Mouse (Mus musculus) lung, embryonic 14.5 days (tissue): ENCODE data around the gene Sppl2b. TPM values are rescaled to one million over a fixed set of nuclear protein-coding genes. Genes with fewer than 3 reads are reported as not detected.

Experiments used
- ATAC-seq: fragments of 200-750 bp; cut with Nextera tagmentation; 2 replicates; pipeline ENCODE4 v1.8.0; 2017; ENCODE audit warnings: mild to moderate bottlenecking, moderate TSS enrichment, moderate library complexity; ENCODE audit not compliant: insufficient read depth
- DNase-seq: peaks from one replicate; pipeline ENCODE4 v3.0.0-alpha.2; 2015
- H3K27ac ChIP-seq: fragments of 300-500 bp; sonication (generic); 2 replicates; pipeline ENCODE4 v1.5.1; 2014; ENCODE audit warnings: low read depth, mild to moderate bottlenecking, moderate library complexity
- H3K27me3 ChIP-seq: fragments of 300-500 bp; sonication (generic); 2 replicates; pipeline ENCODE4 v1.6.1; 2014; ENCODE audit warnings: low read length, control low read depth; ENCODE audit not compliant: insufficient read depth
- H3K36me3 ChIP-seq: fragments of 300-500 bp; sonication (generic); 2 replicates; pipeline ENCODE4 v1.6.1; 2014; ENCODE audit warnings: control low read depth; ENCODE audit not compliant: insufficient read depth
- H3K4me1 ChIP-seq: fragments of 300-500 bp; sonication (generic); 2 replicates; pipeline ENCODE4 v1.6.1; 2014; ENCODE audit warnings: antibody characterized with exemption, control low read depth; ENCODE audit not compliant: insufficient read depth
- H3K4me2 ChIP-seq: fragments of 300-500 bp; sonication (generic); 2 replicates; pipeline ENCODE4 v1.6.1; 2014; ENCODE audit warnings: mild to moderate bottlenecking
- H3K4me3 ChIP-seq: fragments of 300-500 bp; sonication (generic); 2 replicates; pipeline ENCODE4 v1.5.1; 2014; ENCODE audit warnings: low read depth, low read length
- H3K9ac ChIP-seq: fragments of 300-500 bp; sonication (generic); 2 replicates; pipeline ENCODE4 v1.6.1; 2014
- H3K9me3 ChIP-seq: fragments of 300-500 bp; sonication (generic); 2 replicates; pipeline ENCODE4 v1.6.1; 2016; ENCODE audit warnings: low read depth, low read length, control low read depth
- CTCF ChIP-seq: IDR thresholded peaks from 2 replicates; pipeline ENCODE4 v1.5.1; 2016; ENCODE audit warnings: antibody characterized with exemption, low read depth
- WGBS: fragments of 180-500 bp; shearing (Covaris S2); extraction: QIAGEN DNeasy Blood & Tissue Kit; methylation state at CpG from one replicate; pipeline ENCODE4 v1.1.7; 2014; 5-methylcytosine and 5-hydroxymethylcytosine counted together
- polyA plus RNA-seq: library from polyadenylated mRNA; unstranded; fragments of >200 nt; fragmentation: Nextera tagmentation; extraction: Ambion mirVana; gene quantifications from 2 replicates; pipeline ENCODE4 v1.2.1, GENCODE M21; 2014

The Sppl2b gene
- 32.3 and 38.7 TPM in 2 replicates for polyA plus RNA-seq

- Histone ChIP-seq H3K27me3 (no peaks in the 10 kb centered on the region), H3K4me2 (peak within 1 kb of the TSS; percentile 99), H3K9me3 (no peaks in the 10 kb centered on the region), H3K36me3 (peaks cover 23% of the 10 kb centered on the region), H3K27ac (no peak within 1 kb of the TSS), H3K4me1 (peaks cover 4% of the 10 kb centered on the region; the same call in 1 of the 2 replicates), H3K4me3 (peak within 1 kb of the TSS; percentile 81), H3K9ac (peak within 1 kb of the TSS; percentile 85)
- peak; percentile 99 for DNase-seq
- no peak for TF ChIP-seq CTCF
- under 1% methylated on average over 80 of the region's 81 CpGs for whole genome bisulfite sequencing
- ATAC-seq = peak; percentile 81
These were observed at the start of gene Sppl2b, which contains the start of gene Lsm7 for GRCm38 (mm10) chr10:80854913-80855748. Sppl2b (plus strand) TSS chr10:80855275. Lsm7 (minus strand) TSS chr10:80855209.

DNA sequence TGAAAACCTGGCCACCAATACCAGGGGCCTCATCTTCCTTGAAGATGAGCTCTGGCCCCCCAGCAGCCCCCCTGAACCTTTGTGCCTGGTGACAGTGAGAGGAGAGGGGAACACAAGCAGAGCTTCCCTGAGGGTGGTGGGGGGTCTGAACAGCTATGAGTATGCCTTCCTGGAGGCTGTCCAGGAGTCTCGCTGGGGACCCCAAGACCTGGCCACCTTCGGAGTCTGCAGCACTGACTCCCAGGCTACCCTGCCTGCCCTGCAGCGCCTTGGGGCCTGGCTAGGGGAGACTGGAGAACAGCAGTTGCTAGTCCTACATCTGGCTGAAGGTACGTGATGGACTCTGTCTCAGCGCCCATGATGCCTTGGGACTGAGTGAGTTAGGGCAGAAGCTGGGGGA is 49.8 kb upstream of the Sppl2b start:
- Histone ChIP-seq H3K9ac (no peak overlapping the region), H3K9me3 (no peaks in the 10 kb centered on the region), H3K27me3 (peaks cover 10% of the 10 kb centered on the region), H3K4me1 (peaks cover 19% of the 10 kb centered on the region), H3K36me3 (peaks cover 49% of the 10 kb centered on the region), H3K4me2 (no peak overlapping the region), H3K4me3 (no peak overlapping the region), H3K27ac (no peak overlapping the region)
- TF ChIP-seq CTCF = no peak
- WGBS = 81% methylated on average over 5 of the region's 5 CpGs
- no peak for DNase-seq
- no peak for ATAC-seq

DNA sequence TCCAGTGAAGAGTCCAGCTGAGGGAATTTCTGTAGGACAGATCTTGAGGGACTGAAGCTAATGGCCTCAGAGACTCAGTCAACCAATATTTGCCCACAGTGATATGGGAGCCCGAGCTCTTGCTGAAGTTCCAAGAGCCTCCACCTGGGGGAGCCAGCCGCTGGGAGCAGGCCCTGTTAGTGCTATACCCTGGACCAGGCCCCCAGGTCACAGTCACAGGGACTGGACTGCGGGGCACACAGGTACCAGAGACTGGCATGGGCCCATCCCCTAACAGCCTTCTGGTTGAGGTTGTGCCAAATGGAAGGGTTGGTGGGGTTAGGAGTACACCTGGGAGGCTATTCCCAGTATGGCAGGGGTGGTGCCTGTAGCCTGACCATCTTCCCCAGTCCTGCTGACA is 49.1 kb upstream of the Sppl2b start:
- WGBS = 16% methylated on average over 3 of the region's 3 CpGs
- Histone ChIP-seq H3K4me1 (peaks cover 19% of the 10 kb centered on the region), H3K4me3 (no peak overlapping the region), H3K36me3 (peaks cover 45% of the 10 kb centered on the region), H3K9me3 (no peaks in the 10 kb centered on the region), H3K4me2 (no peak overlapping the region), H3K27me3 (peaks cover 12% of the 10 kb centered on the region), H3K9ac (no peak overlapping the region), H3K27ac (no peak overlapping the region)
- ATAC-seq = peak; percentile 53; the same call in 1 of the 2 replicates
- peak; percentile 88 for DNase-seq
- TF ChIP-seq CTCF = peak; percentile 75

- peaks cover 12% of the 10 kb centered on the region for H3K27me3 ChIP-seq
- peaks cover 40% of the 10 kb centered on the region for H3K36me3 ChIP-seq
- peak overlapping the region; percentile 47 for H3K4me3 ChIP-seq
- no peak for TF ChIP-seq CTCF
- WGBS = 35% methylated on average over 34 of the region's 34 CpGs
- H3K4me1 ChIP-seq = peaks cover 19% of the 10 kb centered on the region
- peak overlapping the region; percentile 60 for H3K9ac ChIP-seq
- no peaks in the 10 kb centered on the region for H3K9me3 ChIP-seq
- 0 out of 2 replicates have a peak, but pooled peaks have one; percentile 3 for ATAC-seq
- H3K27ac ChIP-seq = peak overlapping the region; percentile 87
- peak overlapping the region; percentile 91 for H3K4me2 ChIP-seq
- no peak for DNase-seq
These were observed 48.6 kb upstream of the Sppl2b start for GRCm38 (mm10) chr10:80806341-80807056.

- peak overlapping the region; percentile 87 for H3K27ac ChIP-seq
- peaks cover 33% of the 10 kb centered on the region for H3K36me3 ChIP-seq
- WGBS = under 1% methylated on average over 58 of the region's 58 CpGs
- peaks cover 19% of the 10 kb centered on the region for H3K4me1 ChIP-seq
- H3K27me3 ChIP-seq = peaks cover 12% of the 10 kb centered on the region
- peak; percentile 64 for ATAC-seq
- H3K9me3 ChIP-seq = no peaks in the 10 kb centered on the region
- peak; percentile 89 for DNase-seq
- peak overlapping the region; percentile 47 for H3K4me3 ChIP-seq
- H3K9ac ChIP-seq = peak overlapping the region; percentile 60
- H3K4me2 ChIP-seq = peak overlapping the region; percentile 91
- TF ChIP-seq CTCF = no peak
These were observed 47.9 kb upstream of the Sppl2b start for GRCm38 (mm10) chr10:80807057-80807627.

GRCm38 (mm10) chr10:80808099-80808984 is 46.7 kb upstream of the Sppl2b start:
- peak overlapping the region; percentile 87; the same call in 1 of the 2 replicates for H3K27ac ChIP-seq
- peaks cover 12% of the 10 kb centered on the region for H3K27me3 ChIP-seq
- H3K9me3 ChIP-seq = no peaks in the 10 kb centered on the region
- 12% methylated on average over 40 of the region's 40 CpGs for WGBS
- TF ChIP-seq CTCF = no peak
- no peak for ATAC-seq
- no peak for DNase-seq
- peaks cover 21% of the 10 kb centered on the region for H3K36me3 ChIP-seq
- peak overlapping the region; percentile 91 for H3K4me2 ChIP-seq
- H3K4me3 ChIP-seq = peak overlapping the region; percentile 47
- peak overlapping the region; percentile 40 for H3K9ac ChIP-seq
- H3K4me1 ChIP-seq = peaks cover 19% of the 10 kb centered on the region
